Mouse (Mus musculus): ENCODE data around the gene Rtl1. TPM values are rescaled to one million over a fixed set of nuclear protein-coding genes. Genes with fewer than 3 reads are reported as not detected.

Rtl1 gene
- polyA plus RNA-seq (2012), result 0.03 TPM in 1 of 2 replicates, not detected in the other

GRCm38 (mm10) chr12:109600230-109600629 lies at the start of gene Rtl1:
Gene Rtl1, minus strand, starts transcription at chr12:109600330.
- Histone ChIP-seq H3K4me1 (ENCODE audit: control insufficient read depth) (no peaks in the 10 kb centered on the region), H3K27me3 (ENCODE audit: control insufficient read depth) (no peaks in the 10 kb centered on the region), H3K36me3 (ENCODE audit: control insufficient read depth) (peaks cover 2% of the 10 kb centered on the region; the same call in 1 of the 2 replicates), H3K4me3 (replicated peaks) (no peak within 1 kb of the TSS), H3K9me3 (ENCODE audit: control insufficient read depth, low read length) (no peaks in the 10 kb centered on the region)
- no peak for TF ChIP-seq TAL1 (IDR thresholded peaks at IDR 0.05; ENCODE audit: low read length)
- TF ChIP-seq GATA1 (IDR thresholded peaks at IDR 0.05; ENCODE audit: low read length), result no peak

GRCm38 (mm10) chr12:109640560-109641167 lies 40.5 kb upstream of the Rtl1 start:
- Histone ChIP-seq H3K27me3 (ENCODE audit: control insufficient read depth) (no peaks in the 10 kb centered on the region), H3K4me3 (replicated peaks) (no peak overlapping the region), H3K4me1 (ENCODE audit: control insufficient read depth) (no peaks in the 10 kb centered on the region), H3K36me3 (ENCODE audit: control insufficient read depth) (no peaks in the 10 kb centered on the region), H3K9me3 (ENCODE audit: control insufficient read depth, low read length) (no peaks in the 10 kb centered on the region)
- no peak for TF ChIP-seq TAL1 (IDR thresholded peaks at IDR 0.05; ENCODE audit: low read length)
- no peak for TF ChIP-seq GATA1 (IDR thresholded peaks at IDR 0.05; ENCODE audit: low read length)

- Histone ChIP-seq H3K36me3 (ENCODE audit: control insufficient read depth) (no peaks in the 10 kb centered on the region), H3K4me3 (replicated peaks) (no peak overlapping the region), H3K27me3 (ENCODE audit: control insufficient read depth) (no peaks in the 10 kb centered on the region), H3K4me1 (ENCODE audit: control insufficient read depth) (no peaks in the 10 kb centered on the region), H3K9me3 (ENCODE audit: control insufficient read depth, low read length) (no peaks in the 10 kb centered on the region)
- no peak for TF ChIP-seq TAL1 (IDR thresholded peaks at IDR 0.05; ENCODE audit: low read length)
- no peak for TF ChIP-seq GATA1 (IDR thresholded peaks at IDR 0.05; ENCODE audit: low read length)
Observed at GRCm38 (mm10) chr12:109632035-109632434, 31.9 kb upstream of the Rtl1 start.

- TF ChIP-seq GATA1 (IDR thresholded peaks at IDR 0.05; ENCODE audit: low read length) (no peak), TAL1 (IDR thresholded peaks at IDR 0.05; ENCODE audit: low read length) (no peak)
- Histone ChIP-seq H3K36me3 (ENCODE audit: control insufficient read depth) (no peaks in the 10 kb centered on the region), H3K4me1 (ENCODE audit: control insufficient read depth) (no peaks in the 10 kb centered on the region), H3K4me3 (replicated peaks) (no peak overlapping the region), H3K9me3 (ENCODE audit: control insufficient read depth, low read length) (no peaks in the 10 kb centered on the region), H3K27me3 (ENCODE audit: control insufficient read depth) (no peaks in the 10 kb centered on the region)
Observed at GRCm38 (mm10) chr12:109628887-109629286, 28.8 kb upstream of the Rtl1 start.

GRCm38 (mm10) chr12:109626910-109627309 lies 26.8 kb upstream of the Rtl1 start:
- Histone ChIP-seq H3K27me3 (ENCODE audit: control insufficient read depth) (no peaks in the 10 kb centered on the region), H3K4me3 (replicated peaks) (no peak overlapping the region), H3K9me3 (ENCODE audit: control insufficient read depth, low read length) (no peaks in the 10 kb centered on the region), H3K4me1 (ENCODE audit: control insufficient read depth) (no peaks in the 10 kb centered on the region), H3K36me3 (ENCODE audit: control insufficient read depth) (no peaks in the 10 kb centered on the region)
- TF ChIP-seq TAL1 (IDR thresholded peaks at IDR 0.05; ENCODE audit: low read length), result no peak
- TF ChIP-seq GATA1 (IDR thresholded peaks at IDR 0.05; ENCODE audit: low read length), result no peak

- no peak overlapping the region for H3K4me3 ChIP-seq (replicated peaks)
- no peak for TF ChIP-seq GATA1 (IDR thresholded peaks at IDR 0.05; ENCODE audit: low read length)
- no peak for TF ChIP-seq TAL1 (IDR thresholded peaks at IDR 0.05; ENCODE audit: low read length)
- H3K9me3 ChIP-seq (ENCODE audit: control insufficient read depth, low read length), result no peaks in the 10 kb centered on the region
- H3K4me1 ChIP-seq (ENCODE audit: control insufficient read depth), result no peaks in the 10 kb centered on the region
- no peaks in the 10 kb centered on the region for H3K36me3 ChIP-seq (ENCODE audit: control insufficient read depth)
- H3K27me3 ChIP-seq (ENCODE audit: control insufficient read depth), result no peaks in the 10 kb centered on the region
Observed at GRCm38 (mm10) chr12:109620196-109620595, 20.1 kb upstream of the Rtl1 start.

GRCm38 (mm10) chr12:109617993-109618392 lies 17.9 kb upstream of the Rtl1 start:
- H3K27me3 ChIP-seq (ENCODE audit: control insufficient read depth), result peaks cover 5% of the 10 kb centered on the region
- TF ChIP-seq TAL1 (IDR thresholded peaks at IDR 0.05; ENCODE audit: low read length) (no peak), GATA1 (IDR thresholded peaks at IDR 0.05; ENCODE audit: low read length) (no peak)
- H3K36me3 ChIP-seq (ENCODE audit: control insufficient read depth), result no peaks in the 10 kb centered on the region
- H3K4me3 ChIP-seq (replicated peaks), result no peak overlapping the region
- no peaks in the 10 kb centered on the region for H3K9me3 ChIP-seq (ENCODE audit: control insufficient read depth, low read length)
- no peaks in the 10 kb centered on the region for H3K4me1 ChIP-seq (ENCODE audit: control insufficient read depth)

GRCm38 (mm10) chr12:109617126-109617525 lies 17.0 kb upstream of the Rtl1 start:
- Histone ChIP-seq H3K36me3 (ENCODE audit: control insufficient read depth) (no peaks in the 10 kb centered on the region), H3K4me1 (ENCODE audit: control insufficient read depth) (no peaks in the 10 kb centered on the region), H3K4me3 (replicated peaks) (no peak overlapping the region), H3K9me3 (ENCODE audit: control insufficient read depth, low read length) (no peaks in the 10 kb centered on the region), H3K27me3 (ENCODE audit: control insufficient read depth) (peaks cover 9% of the 10 kb centered on the region)
- no peak for TF ChIP-seq GATA1 (IDR thresholded peaks at IDR 0.05; ENCODE audit: low read length)

GRCm38 (mm10) chr12:109615371-109615770 lies 15.2 kb upstream of the Rtl1 start:
- no peaks in the 10 kb centered on the region for H3K9me3 ChIP-seq (ENCODE audit: control insufficient read depth, low read length)
- H3K27me3 ChIP-seq (ENCODE audit: control insufficient read depth), result peaks cover 9% of the 10 kb centered on the region
- no peaks in the 10 kb centered on the region for H3K36me3 ChIP-seq (ENCODE audit: control insufficient read depth)
- H3K4me3 ChIP-seq (replicated peaks), result no peak overlapping the region
- no peak for TF ChIP-seq GATA1 (IDR thresholded peaks at IDR 0.05; ENCODE audit: low read length)
- no peak for TF ChIP-seq TAL1 (IDR thresholded peaks at IDR 0.05; ENCODE audit: low read length)
- no peaks in the 10 kb centered on the region for H3K4me1 ChIP-seq (ENCODE audit: control insufficient read depth)

- Histone ChIP-seq H3K4me3 (replicated peaks) (no peak overlapping the region), H3K36me3 (ENCODE audit: control insufficient read depth) (no peaks in the 10 kb centered on the region; the same call in 1 of the 2 replicates), H3K9me3 (ENCODE audit: control insufficient read depth, low read length) (no peaks in the 10 kb centered on the region), H3K27me3 (ENCODE audit: control insufficient read depth) (peaks cover 9% of the 10 kb centered on the region), H3K4me1 (ENCODE audit: control insufficient read depth) (no peaks in the 10 kb centered on the region)
- TF ChIP-seq GATA1 (IDR thresholded peaks at IDR 0.05; ENCODE audit: low read length), result no peak
- TF ChIP-seq TAL1 (IDR thresholded peaks at IDR 0.05; ENCODE audit: low read length), result no peak
Observed at GRCm38 (mm10) chr12:109614416-109614815, 14.3 kb upstream of the Rtl1 start.
